Mouse (Mus musculus) liver, embryonic 16.5 days (tissue): ENCODE data around the gene Nhp2. TPM values are rescaled to one million over a fixed set of nuclear protein-coding genes. Genes with fewer than 3 reads are reported as not detected.
"Not testable (repeated sequence)": the region's sequence is repeated elsewhere in the genome, so short reads cannot be mapped to it uniquely, and the experiment has no call there.

ENCODE experiments used
- ATAC-seq: fragments of 200-750 bp; cut with Nextera tagmentation; 2 replicates; pipeline ENCODE4 v1.8.0; 2017; ENCODE audit warnings: low read depth, mild to moderate bottlenecking, moderate number of reproducible peaks, moderate library complexity
- H3K27ac ChIP-seq: fragments of 300-500 bp; sonication (generic); 2 replicates; pipeline ENCODE4 v1.5.1; 2014; ENCODE audit warnings: mild to moderate bottlenecking, low read length
- H3K27me3 ChIP-seq: fragments of 300-500 bp; sonication (generic); 2 replicates; pipeline ENCODE4 v1.6.1; 2014; ENCODE audit warnings: low read depth, low read length, mixed read lengths; ENCODE audit not compliant: control insufficient read depth, insufficient read depth
- H3K36me3 ChIP-seq: fragments of 300-500 bp; sonication (generic); 2 replicates; pipeline ENCODE4 v1.6.1; 2014; ENCODE audit warnings: mild to moderate bottlenecking; ENCODE audit not compliant: control insufficient read depth, insufficient read depth
- H3K4me1 ChIP-seq: fragments of 300-500 bp; sonication (generic); 2 replicates; pipeline ENCODE4 v1.6.1; 2014; ENCODE audit warnings: low read depth, low read length, mixed read lengths; ENCODE audit not compliant: control insufficient read depth
- H3K4me2 ChIP-seq: fragments of 300-500 bp; sonication (generic); 2 replicates; pipeline ENCODE4 v1.6.1; 2014; ENCODE audit warnings: low read depth, low read length, mixed read lengths
- H3K4me3 ChIP-seq: fragments of 300-500 bp; sonication (generic); 2 replicates; pipeline ENCODE4 v1.5.1; 2014; ENCODE audit warnings: low read depth, mild to moderate bottlenecking, low read length
- H3K9ac ChIP-seq: fragments of 300-500 bp; sonication (generic); 2 replicates; pipeline ENCODE4 v1.6.1; 2014; ENCODE audit warnings: low read depth, low read length
- H3K9me3 ChIP-seq: fragments of 300-500 bp; sonication (generic); replicated peaks from 2 replicates; pipeline ENCODE4 v1.6.1; 2016; ENCODE audit warnings: low read length; ENCODE audit not compliant: control insufficient read depth
- whole genome bisulfite sequencing: fragments of 180-500 bp; shearing (Covaris S2); extraction: QIAGEN DNeasy Blood & Tissue Kit; methylation state at CpG from one replicate; pipeline ENCODE4 v1.1.7; 2014; ENCODE audit not compliant: insufficient replicate concordance; 5-methylcytosine and 5-hydroxymethylcytosine counted together
- polyA plus RNA-seq: library from polyadenylated mRNA; unstranded; fragments of >200 nt; fragmentation: Nextera tagmentation; extraction: Ambion mirVana; gene quantifications from 2 replicates; pipeline ENCODE4 v1.2.1, GENCODE M21; 2015

Gene Nhp2
- polyA plus RNA-seq, 1 experiment from 2014 or later = 69.5 TPM

- WGBS = 74% methylated on average over 8 of the region's 8 CpGs
- Histone ChIP-seq H3K9ac (no peak overlapping the region), H3K27me3 (no peaks in the 10 kb centered on the region), H3K4me2 (no peak overlapping the region), H3K4me1 (peaks cover 27% of the 10 kb centered on the region), H3K9me3 (no peaks in the 10 kb centered on the region), H3K36me3 (no peaks in the 10 kb centered on the region), H3K27ac (no peak overlapping the region), H3K4me3 (no peak overlapping the region)
- no peak for ATAC-seq
Measured at GRCm38 (mm10) chr11:51614256-51614655, 5.3 kb upstream of the Nhp2 start.

- peak overlapping the region; percentile 73 for H3K9ac ChIP-seq
- 25% methylated on average over 7 of the region's 7 CpGs for WGBS
- peaks cover 20% of the 10 kb centered on the region for H3K4me1 ChIP-seq
- H3K27me3 ChIP-seq = no peaks in the 10 kb centered on the region
- no peaks in the 10 kb centered on the region for H3K36me3 ChIP-seq
- H3K4me3 ChIP-seq = peak overlapping the region; percentile 58
- H3K27ac ChIP-seq = peak overlapping the region; percentile 84
- ATAC-seq = no peak
- no peaks in the 10 kb centered on the region for H3K9me3 ChIP-seq
- H3K4me2 ChIP-seq = peak overlapping the region; percentile 73
Measured at GRCm38 (mm10) chr11:51615129-51615528, 4.4 kb upstream of the Nhp2 start.

GRCm38 (mm10) chr11:51615601-51616000 lies 3.9 kb upstream of the Nhp2 start:
- H3K4me2 ChIP-seq = peak overlapping the region; percentile 73
- peak; percentile 83 for ATAC-seq
- H3K27ac ChIP-seq = peak overlapping the region; percentile 84
- H3K4me1 ChIP-seq = peaks cover 24% of the 10 kb centered on the region
- H3K9ac ChIP-seq = peak overlapping the region; percentile 73
- H3K36me3 ChIP-seq = no peaks in the 10 kb centered on the region
- under 1% methylated on average over 14 of the region's 14 CpGs for WGBS
- H3K4me3 ChIP-seq = peak overlapping the region; percentile 58
- H3K9me3 ChIP-seq = no peaks in the 10 kb centered on the region
- no peaks in the 10 kb centered on the region for H3K27me3 ChIP-seq

- H3K9ac ChIP-seq = peak overlapping the region; percentile 73
- not testable (repeated sequence) for ATAC-seq, H3K27me3 ChIP-seq, H3K9me3 ChIP-seq, H3K36me3 ChIP-seq
- 85% methylated on average over 7 of the region's 7 CpGs for WGBS
- H3K4me2 ChIP-seq = peak overlapping the region; percentile 73
- H3K27ac ChIP-seq = peak overlapping the region; percentile 84
- H3K4me3 ChIP-seq = peak overlapping the region; percentile 58
- peaks cover 27% of the 10 kb centered on the region for H3K4me1 ChIP-seq
Measured at GRCm38 (mm10) chr11:51616113-51616512, 3.4 kb upstream of the Nhp2 start.

GRCm38 (mm10) chr11:51617693-51618092 lies 1.8 kb upstream of the Nhp2 start:
- H3K27me3 ChIP-seq = no peaks in the 10 kb centered on the region
- ATAC-seq = no peak
- peaks cover 29% of the 10 kb centered on the region for H3K4me1 ChIP-seq
- H3K9ac ChIP-seq = no peak overlapping the region
- H3K4me3 ChIP-seq = no peak overlapping the region
- no peaks in the 10 kb centered on the region for H3K9me3 ChIP-seq
- H3K36me3 ChIP-seq = peaks cover 3% of the 10 kb centered on the region
- H3K27ac ChIP-seq = no peak overlapping the region
- 4% methylated on average over 4 of the region's 4 CpGs for WGBS
- H3K4me2 ChIP-seq = no peak overlapping the region

GRCm38 (mm10) chr11:51618894-51619408 lies 584 bp upstream of the Nhp2 start:
- no peaks in the 10 kb centered on the region for H3K27me3 ChIP-seq
- no peak for ATAC-seq
- H3K4me1 ChIP-seq = peaks cover 29% of the 10 kb centered on the region
- peaks cover 9% of the 10 kb centered on the region for H3K36me3 ChIP-seq
- no peaks in the 10 kb centered on the region for H3K9me3 ChIP-seq
- H3K9ac ChIP-seq = peak overlapping the region; percentile 33; the same call in 1 of the 2 replicates
- peak overlapping the region; percentile 84 for H3K4me2 ChIP-seq
- peak overlapping the region; percentile 41; the same call in 1 of the 2 replicates for H3K27ac ChIP-seq
- 37% methylated on average over 8 of the region's 8 CpGs for WGBS
- peak overlapping the region; percentile 79 for H3K4me3 ChIP-seq

- peaks cover 23% of the 10 kb centered on the region for H3K4me1 ChIP-seq
- no peak for ATAC-seq
- H3K4me2 ChIP-seq = peak overlapping the region; percentile 84
- no peak overlapping the region; the same call in 1 of the 2 replicates for H3K27ac ChIP-seq
- H3K9ac ChIP-seq = peak overlapping the region; percentile 66
- no peaks in the 10 kb centered on the region for H3K9me3 ChIP-seq
- H3K36me3 ChIP-seq = peaks cover 12% of the 10 kb centered on the region
- 1% methylated on average over 11 of the region's 11 CpGs for WGBS
- H3K27me3 ChIP-seq = no peaks in the 10 kb centered on the region
- H3K4me3 ChIP-seq = peak overlapping the region; percentile 79
Measured at GRCm38 (mm10) chr11:51620084-51620483, 549 bp downstream of the Nhp2 start.

- ATAC-seq = no peak
- 86% methylated on average over 2 of the region's 2 CpGs for WGBS
Measured at GRCm38 (mm10) chr11:51621776-51622175, 2.2 kb downstream of the Nhp2 start.

GRCm38 (mm10) chr11:51622971-51623491 lies 3.5 kb downstream of the Nhp2 start:
- no peak overlapping the region for H3K27ac ChIP-seq
- H3K4me3 ChIP-seq = no peak overlapping the region
- peaks cover 23% of the 10 kb centered on the region for H3K36me3 ChIP-seq
- H3K4me1 ChIP-seq = peaks cover 12% of the 10 kb centered on the region
- 81% methylated on average over 7 of the region's 7 CpGs for WGBS
- H3K4me2 ChIP-seq = no peak overlapping the region
- H3K27me3 ChIP-seq = no peaks in the 10 kb centered on the region
- no peak overlapping the region for H3K9ac ChIP-seq
- H3K9me3 ChIP-seq = no peaks in the 10 kb centered on the region
- ATAC-seq = no peak

More at GRCm38 (mm10) chr11:51621776-51622175, 2.2 kb downstream of the Nhp2 start:
- H3K27me3 ChIP-seq = no peaks in the 10 kb centered on the region
- no peak overlapping the region for H3K9ac ChIP-seq
- no peaks in the 10 kb centered on the region for H3K9me3 ChIP-seq
- no peak overlapping the region for H3K4me2 ChIP-seq
- peaks cover 14% of the 10 kb centered on the region for H3K4me1 ChIP-seq
- H3K36me3 ChIP-seq = peaks cover 15% of the 10 kb centered on the region
- no peak overlapping the region for H3K4me3 ChIP-seq
- H3K27ac ChIP-seq = no peak overlapping the region
